Mouse (Mus musculus) cerebellum, postnatal 14 days (tissue): ENCODE measurements at regions not wholly inside any gene's neighbourhood (a gene's known extent, or its start where the extent isn't known, plus 50 kb on each side); places are given as distances from the start of the nearest gene placed in this dataset.
A peak's percentile ranks its signal among the peaks of the same experiment; 100 is the strongest.
"Not testable (repeated sequence)": the region's sequence is repeated elsewhere in the genome, so short reads cannot be mapped to it uniquely, and the experiment has no call there.

Experiments
- DNase-seq, 2 experiments: peaks; one replicate each; pipeline ENCODE4 v3.0.0; 2021; ENCODE audit warnings: mixed read lengths in 2 of 2

- no peak for DNase-seq
Observed at GRCm38 (mm10) chr12:5956141-5956540, 580.7 kb upstream of the Klhl29 start.

- no peak for DNase-seq
Observed at GRCm38 (mm10) chr12:5955564-5955963, 580.1 kb upstream of the Klhl29 start.

GRCm38 (mm10) chr12:5943346-5943925 lies 568.0 kb upstream of the Klhl29 start:
- peak in 1 of 2 experiments; percentile 25 for DNase-seq

- peak; percentile 60 to 80 for DNase-seq
Observed at GRCm38 (mm10) chr12:5921262-5921661, 545.8 kb upstream of the Klhl29 start.

- no peak for DNase-seq
Observed at GRCm38 (mm10) chr12:5918030-5918429, 542.5 kb upstream of the Klhl29 start.

GRCm38 (mm10) chr12:5906251-5906650 lies 530.8 kb upstream of the Klhl29 start:
- DNase-seq = peak; percentile 44 to 47

GRCm38 (mm10) chr12:5891786-5892185 lies 516.3 kb upstream of the Klhl29 start:
- not testable (repeated sequence) for DNase-seq

GRCm38 (mm10) chr12:5866701-5867100 lies 491.2 kb upstream of the Klhl29 start:
- peak; percentile 56 to 70 for DNase-seq

GRCm38 (mm10) chr12:5859795-5860194 lies 484.3 kb upstream of the Klhl29 start:
- DNase-seq = no peak

- peak in 1 of 2 experiments; percentile 11 for DNase-seq
Observed at GRCm38 (mm10) chr12:5856421-5856820, 480.9 kb upstream of the Klhl29 start.

- no peak for DNase-seq
Observed at GRCm38 (mm10) chr12:5810427-5810826, 434.9 kb upstream of the Klhl29 start.

GRCm38 (mm10) chr12:5810009-5810408 lies 434.5 kb upstream of the Klhl29 start:
- DNase-seq = no peak

- peak; percentile 8 to 16 for DNase-seq
Observed at GRCm38 (mm10) chr12:5807996-5808886, 432.8 kb upstream of the Klhl29 start.

- DNase-seq = no peak
Observed at GRCm38 (mm10) chr12:5805731-5806130, 430.2 kb upstream of the Klhl29 start.

- DNase-seq = peak; percentile 20 to 34
Observed at GRCm38 (mm10) chr12:5793051-5793450, 417.6 kb upstream of the Klhl29 start.

- DNase-seq = no peak
Observed at GRCm38 (mm10) chr12:5787074-5787813, 411.8 kb upstream of the Klhl29 start.

GRCm38 (mm10) chr12:5781276-5781675 lies 405.8 kb upstream of the Klhl29 start:
- no peak for DNase-seq

GRCm38 (mm10) chr12:5777556-5777955 lies 402.1 kb upstream of the Klhl29 start:
- DNase-seq = peak in 1 of 2 experiments; percentile 13

GRCm38 (mm10) chr12:5771399-5771978 lies 396.0 kb upstream of the Klhl29 start:
- no peak for DNase-seq

GRCm38 (mm10) chr12:5770531-5770930 lies 395.0 kb upstream of the Klhl29 start:
- DNase-seq = no peak

GRCm38 (mm10) chr12:5764445-5765170 lies 389.1 kb upstream of the Klhl29 start:
- no peak for DNase-seq

- peak; percentile 12 to 35 for DNase-seq
Observed at GRCm38 (mm10) chr12:5764026-5764425, 388.5 kb upstream of the Klhl29 start.
